Comparison of ENCODE assay signal across 17 mouse cellular contexts in genomic region chr11:49083146-49083545, GRCm38 (mm10). TPM values are rescaled to one million over a fixed set of nuclear protein-coding genes. Genes with fewer than 3 reads are reported as not detected.
DNase-seq lines count a peak whose midpoint lies in the region; ATAC-seq and TF ChIP-seq lines count a peak whose summit lies in the region.
"Had no signal": no experiment of that assay in that cellular context is flagged by ENCODE, and none has a peak within 500 bp of the region (broad histone marks: within the 10 kb centered on the region; RNA-seq: fewer than 3 reads in every experiment).

No protein-coding gene starts in this region.

- intact Hi-C loops in left cerebral cortex, postnatal 25 days (cut with DNase I) = no loop called here

- no peak overlapping the region for H3K9ac ChIP-seq in intestine, postnatal 0 days (ENCODE audit: low read depth, low read length)
- H3K9ac ChIP-seq in intestine, embryonic 16.5 days (ENCODE audit: low read depth, low read length) = no peak overlapping the region
- H3K9ac ChIP-seq in stomach, embryonic 14.5 days (replicated peaks; ENCODE audit: low read depth, low read length) = no peak overlapping the region
- no peak overlapping the region for H3K9ac ChIP-seq in midbrain, embryonic 11.5 days (ENCODE audit: low read length)
- H3K9ac ChIP-seq: hindbrain, embryonic 14.5 days had no signal

- 67% methylated on average over 1 of the region's 1 CpGs for WGBS in intestine, postnatal 0 days
- 89% methylated on average over 1 of the region's 1 CpGs for WGBS in intestine, embryonic 16.5 days
- WGBS in stomach, embryonic 14.5 days = 87% methylated on average over 1 of the region's 1 CpGs
- WGBS in midbrain, embryonic 11.5 days = 87% methylated on average over 1 of the region's 1 CpGs

- H3K27ac ChIP-seq in intestine, postnatal 0 days (ENCODE audit: low read depth, low read length) = no peak overlapping the region
- H3K27ac ChIP-seq in intestine, embryonic 16.5 days (ENCODE audit: low read length) = no peak overlapping the region
- H3K27ac ChIP-seq in stomach, embryonic 14.5 days (ENCODE audit: low read length) = no peak overlapping the region
- H3K27ac ChIP-seq in midbrain, embryonic 11.5 days (ENCODE audit: low read depth, low read length) = no peak overlapping the region
- H3K27ac ChIP-seq: hindbrain, embryonic 14.5 days had no signal

- ATAC-seq in intestine, postnatal 0 days = 0 out of 2 replicates have a peak, but pooled peaks have one; percentile 20
- no peak for ATAC-seq in intestine, embryonic 16.5 days
- 0 out of 2 replicates have a peak, but pooled peaks have one; percentile 18 for ATAC-seq in stomach, embryonic 14.5 days (ENCODE audit: insufficient number of reproducible peaks, insufficient read depth, low FRiP score, low read depth)
- no peak for ATAC-seq in midbrain, embryonic 11.5 days (ENCODE audit: low FRiP score)

- H3K27me3 ChIP-seq in intestine, postnatal 0 days (replicated peaks; ENCODE audit: control insufficient read depth, insufficient read depth, low read length) = no peaks in the 10 kb centered on the region
- no peaks in the 10 kb centered on the region for H3K27me3 ChIP-seq in intestine, embryonic 16.5 days (replicated peaks; ENCODE audit: control insufficient read depth, insufficient read depth, low read length)
- no peaks in the 10 kb centered on the region for H3K27me3 ChIP-seq in stomach, embryonic 14.5 days (ENCODE audit: control insufficient read depth, insufficient read depth, low read length)
- no peaks in the 10 kb centered on the region for H3K27me3 ChIP-seq in midbrain, embryonic 11.5 days (ENCODE audit: control insufficient read depth, insufficient read depth, low read length)

- no peaks in the 10 kb centered on the region for H3K9me3 ChIP-seq in intestine, postnatal 0 days (ENCODE audit: control insufficient read depth)
- H3K9me3 ChIP-seq in intestine, embryonic 16.5 days (ENCODE audit: control insufficient read depth, low read length) = no peaks in the 10 kb centered on the region
- no peaks in the 10 kb centered on the region for H3K9me3 ChIP-seq in stomach, embryonic 14.5 days (ENCODE audit: control insufficient read depth, low read depth, low read length)
- no peaks in the 10 kb centered on the region for H3K9me3 ChIP-seq in midbrain, embryonic 11.5 days (ENCODE audit: control insufficient read depth, low read length)

- no peaks in the 10 kb centered on the region for H3K36me3 ChIP-seq in intestine, postnatal 0 days (ENCODE audit: control insufficient read depth, insufficient read depth)
- H3K36me3 ChIP-seq in intestine, embryonic 16.5 days (ENCODE audit: control insufficient read depth, insufficient read depth, low read length) = no peaks in the 10 kb centered on the region
- no peaks in the 10 kb centered on the region for H3K36me3 ChIP-seq in stomach, embryonic 14.5 days (ENCODE audit: control insufficient read depth, insufficient read depth, low read length)
- H3K36me3 ChIP-seq in midbrain, embryonic 11.5 days (ENCODE audit: control insufficient read depth, insufficient read depth, low read length) = no peaks in the 10 kb centered on the region

- no peak for TF ChIP-seq CTCF in intestine, postnatal 0 days (IDR thresholded peaks at IDR 0.05; ENCODE audit: low read depth)

- DNase-seq in right cerebral cortex, adult 2 months (ENCODE audit: low spot score in 2 of 2) = peak; percentile 36 to 41
- no peak for DNase-seq in right cerebral cortex, postnatal 25 days
- peak; percentile 18 to 67 for DNase-seq in left cerebral cortex, postnatal 25 days (ENCODE audit: low spot score in 2 of 2)
- DNase-seq in midbrain, embryonic 11.5 days (ENCODE audit: low spot score, missing footprints) = no peak
- no peak for DNase-seq in cerebellum, postnatal 25 days
- DNase-seq: adrenal gland, adult 8-10 months; cerebellum, adult 11-12 months; kidney, postnatal 14 days had no signal

- no peak overlapping the region for H3K4me3 ChIP-seq in intestine, postnatal 0 days (ENCODE audit: low read depth, low read length)
- no peak overlapping the region for H3K4me3 ChIP-seq in intestine, embryonic 16.5 days (ENCODE audit: low read length)
- H3K4me3 ChIP-seq in stomach, embryonic 14.5 days (ENCODE audit: low read depth, low read length) = no peak overlapping the region
- no peak overlapping the region for H3K4me3 ChIP-seq in midbrain, embryonic 11.5 days (ENCODE audit: low read depth, low read length)

- no peak overlapping the region for H3K4me2 ChIP-seq in intestine, postnatal 0 days (replicated peaks; ENCODE audit: low read depth)
- H3K4me2 ChIP-seq in intestine, embryonic 16.5 days (ENCODE audit: low read depth, low read length) = no peak overlapping the region
- no peak overlapping the region for H3K4me2 ChIP-seq in stomach, embryonic 14.5 days (replicated peaks; ENCODE audit: low read depth, low read length)
- H3K4me2 ChIP-seq in midbrain, embryonic 11.5 days = no peak overlapping the region
- H3K4me2 ChIP-seq: heart, embryonic 11.5 days; hindbrain, embryonic 14.5 days had no signal

- H3K4me1 ChIP-seq in intestine, postnatal 0 days (replicated peaks; ENCODE audit: control insufficient read depth, insufficient read depth, low read length) = peaks cover 9% of the 10 kb centered on the region
- peaks cover 12% of the 10 kb centered on the region for H3K4me1 ChIP-seq in intestine, embryonic 16.5 days (ENCODE audit: control insufficient read depth, insufficient read depth, low read length)
- H3K4me1 ChIP-seq in stomach, embryonic 14.5 days (ENCODE audit: control insufficient read depth, insufficient read depth, low read length) = peaks cover 12% of the 10 kb centered on the region; the same call in 1 of the 2 replicates
- H3K4me1 ChIP-seq in midbrain, embryonic 11.5 days (ENCODE audit: control insufficient read depth, insufficient read depth, low read length) = no peaks in the 10 kb centered on the region

RNA-seq across cellular contexts. Expression of gene Ifi47, which starts 6.8 kb away (rescaled TPM):
- 29.2 and 29.5 TPM in 2 replicates for polyA plus RNA-seq in intestine, postnatal 0 days (2015; fragmentation: Nextera tagmentation; extraction: Ambion mirVana)
- 3.2 and 3.6 TPM in 2 replicates for polyA plus RNA-seq in intestine, embryonic 16.5 days (2015; fragmentation: Nextera tagmentation; extraction: Ambion mirVana)
- total RNA-seq in left cerebral cortex, postnatal 25 days (2021) = under 1 TPM; 0.34 to 0.78 TPM
- 1.6 and 2.2 TPM in 2 replicates for polyA plus RNA-seq in stomach, embryonic 14.5 days (2014; fragmentation: Nextera tagmentation; extraction: Ambion mirVana)
- polyA plus RNA-seq in midbrain, embryonic 11.5 days (2014; fragmentation: Nextera tagmentation; extraction: Ambion mirVana) = 0.40 and 0.41 TPM in 2 replicates

RNA-seq across cellular contexts. Expression of gene Tgtp2, which starts 19.1 kb away (rescaled TPM):
- polyA plus RNA-seq in intestine, postnatal 0 days (2015; fragmentation: Nextera tagmentation; extraction: Ambion mirVana) = 2.7 and 2.8 TPM in 2 replicates
- 0.86 and 1.0 TPM in 2 replicates for polyA plus RNA-seq in intestine, embryonic 16.5 days (2015; fragmentation: Nextera tagmentation; extraction: Ambion mirVana)
- under 1 TPM in 1 of 2 experiments, not detected in 1; 0.21 TPM for total RNA-seq in left cerebral cortex, postnatal 25 days (2021)
- 0.10 TPM in 1 of 2 replicates, not detected in the other for polyA plus RNA-seq in stomach, embryonic 14.5 days (2014; fragmentation: Nextera tagmentation; extraction: Ambion mirVana)
- polyA plus RNA-seq in midbrain, embryonic 11.5 days (2014; fragmentation: Nextera tagmentation; extraction: Ambion mirVana) = not detected in 2 replicates
- polyA plus RNA-seq: heart, embryonic 11.5 days; hindbrain, embryonic 14.5 days had no signal

RNA-seq across cellular contexts. Expression of gene Olfr1396, which starts 31.5 kb away (rescaled TPM):
- 0.04 TPM in 1 of 2 replicates, not detected in the other for polyA plus RNA-seq in intestine, postnatal 0 days (2015; fragmentation: Nextera tagmentation; extraction: Ambion mirVana)
- not detected in 2 replicates for polyA plus RNA-seq in intestine, embryonic 16.5 days (2015; fragmentation: Nextera tagmentation; extraction: Ambion mirVana)
- not detected for total RNA-seq in left cerebral cortex, postnatal 25 days (2021)
- polyA plus RNA-seq in stomach, embryonic 14.5 days (2014; fragmentation: Nextera tagmentation; extraction: Ambion mirVana) = 0.08 TPM in 1 of 2 replicates, not detected in the other
- not detected in 2 replicates for polyA plus RNA-seq in midbrain, embryonic 11.5 days (2014; fragmentation: Nextera tagmentation; extraction: Ambion mirVana)
- total RNA-seq: gastrocnemius, adult 18-20 months; left cerebral cortex, adult 8-10 months had no signal
- polyA plus RNA-seq: C2C12; heart, embryonic 11.5 days; hindbrain, embryonic 14.5 days; macrophage had no signal

RNA-seq across cellular contexts. Expression of gene 9930111J21Rik2, which starts 32.1 kb away (rescaled TPM):
- polyA plus RNA-seq in intestine, postnatal 0 days (2015; fragmentation: Nextera tagmentation; extraction: Ambion mirVana) = 0.48 and 0.61 TPM in 2 replicates
- polyA plus RNA-seq in intestine, embryonic 16.5 days (2015; fragmentation: Nextera tagmentation; extraction: Ambion mirVana) = 0.65 and 0.87 TPM in 2 replicates
- 1 to 10 TPM in 1 of 2 experiments, under 1 TPM in 1; 0.89 to 1.4 TPM for total RNA-seq in left cerebral cortex, postnatal 25 days (2021)
- 0.81 and 1.2 TPM in 2 replicates for polyA plus RNA-seq in stomach, embryonic 14.5 days (2014; fragmentation: Nextera tagmentation; extraction: Ambion mirVana)
- 0.26 and 0.47 TPM in 2 replicates for polyA plus RNA-seq in midbrain, embryonic 11.5 days (2014; fragmentation: Nextera tagmentation; extraction: Ambion mirVana)
- polyA plus RNA-seq: heart, embryonic 11.5 days had no signal

RNA-seq across cellular contexts. Expression of gene Olfr1395, which starts 58.9 kb away (rescaled TPM):
- not detected in 2 replicates for polyA plus RNA-seq in intestine, postnatal 0 days (2015; fragmentation: Nextera tagmentation; extraction: Ambion mirVana)
- polyA plus RNA-seq in intestine, embryonic 16.5 days (2015; fragmentation: Nextera tagmentation; extraction: Ambion mirVana) = not detected in 2 replicates
- not detected for total RNA-seq in left cerebral cortex, postnatal 25 days (2021)
- polyA plus RNA-seq in stomach, embryonic 14.5 days (2014; fragmentation: Nextera tagmentation; extraction: Ambion mirVana) = not detected in 2 replicates
- polyA plus RNA-seq in midbrain, embryonic 11.5 days (2014; fragmentation: Nextera tagmentation; extraction: Ambion mirVana) = not detected in 2 replicates
- total RNA-seq: adrenal gland, adult 8-10 months; gastrocnemius, adult 18-20 months; left cerebral cortex, adult 8-10 months had no signal
- polyA plus RNA-seq: C2C12; heart, embryonic 11.5 days; hindbrain, embryonic 14.5 days; macrophage had no signal

Comparison
In these comparisons a context has a peak if more than half of its experiments do, and no peak if none do; other contexts are left out.
1. ATAC-seq: peak in intestine, postnatal 0 days (single experiment) and stomach, embryonic 14.5 days (single experiment); none in intestine, embryonic 16.5 days (single experiment) and midbrain, embryonic 11.5 days (single experiment).
2. DNase-seq: peak in right cerebral cortex, adult 2 months (2 of 2) and left cerebral cortex, postnatal 25 days (2 of 2); none in right cerebral cortex, postnatal 25 days (single experiment), midbrain, embryonic 11.5 days (single experiment) and cerebellum, postnatal 25 days (0 of 2).